Mouse (Mus musculus): ENCODE measurements around the gene Fam166a.
A peak's percentile ranks its signal among the peaks of the same experiment; 100 is the strongest.
"Not testable (repeated sequence)": the region's sequence is repeated elsewhere in the genome, so short reads cannot be mapped to it uniquely, and the experiment has no call there.

The Fam166a gene

DNA sequence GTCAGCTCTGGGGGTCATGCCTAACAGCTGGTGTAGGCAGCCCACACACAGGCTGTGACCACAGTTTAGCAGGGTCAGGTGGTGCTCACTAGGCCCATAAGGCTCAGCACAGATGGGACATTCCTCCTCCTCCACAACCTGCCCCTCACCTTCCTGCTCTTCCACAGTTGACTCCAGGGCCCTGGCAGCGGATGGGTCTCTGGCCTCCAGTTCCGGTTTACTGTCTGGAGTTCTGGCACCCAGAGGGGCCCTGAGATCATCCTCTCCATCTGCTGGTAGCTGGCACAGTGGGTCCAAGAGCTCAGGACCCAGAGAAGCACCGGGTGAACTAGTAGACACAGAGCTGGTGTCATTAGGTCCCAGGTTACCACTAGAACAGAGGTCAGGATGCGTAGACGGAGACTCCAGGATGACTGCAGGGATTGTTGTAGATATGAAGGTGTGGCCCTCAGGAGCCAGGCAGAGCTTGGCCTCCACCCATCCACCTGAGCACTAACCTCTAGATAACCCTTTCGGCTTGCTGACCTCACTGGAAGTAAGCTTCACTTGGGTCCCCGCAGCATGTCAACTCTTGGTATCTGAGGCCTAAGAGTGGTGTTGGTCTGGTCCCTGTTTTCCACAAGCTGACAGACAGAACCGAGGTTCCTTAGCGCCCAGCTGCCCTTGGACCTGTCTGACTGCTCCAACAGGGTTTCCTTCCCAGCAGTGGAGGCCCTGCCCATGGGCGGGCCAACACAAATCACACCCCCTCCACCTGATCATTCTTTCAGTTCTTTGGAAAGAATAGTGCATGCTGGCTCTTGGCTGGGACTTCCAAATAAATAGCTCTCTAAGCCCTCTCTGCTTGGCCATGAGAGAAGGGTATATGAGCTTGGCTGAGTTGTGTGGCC lies 27.9 kb downstream of the Fam166a start, which contains the start of gene AL732309.1:
AL732309.1 (minus strand) TSS at position 681 of the 890 bp plus-strand sequence.
- DNase-seq = peak; percentile 36

DNA sequence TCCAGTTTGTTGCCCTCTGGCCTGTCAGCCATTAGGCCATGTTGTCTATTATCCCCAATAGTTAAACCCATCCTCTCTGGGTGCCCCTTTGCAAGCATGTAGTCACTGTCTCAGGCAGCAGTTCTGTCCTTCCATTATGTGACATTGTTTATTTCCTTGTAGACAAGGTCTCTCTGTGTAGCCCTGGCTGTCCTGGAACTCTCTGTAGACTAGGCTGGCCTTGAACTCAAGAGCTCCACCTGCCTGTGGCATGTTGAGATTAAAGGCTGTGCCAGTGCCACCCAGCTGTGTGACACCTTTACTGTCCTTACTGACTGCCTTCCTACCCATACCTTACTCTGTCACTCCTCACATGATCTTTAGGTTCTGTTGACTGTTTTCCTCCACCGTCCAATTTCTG lies 33.8 kb downstream of the Fam166a start:
- DNase-seq = peak; percentile 52

DNA sequence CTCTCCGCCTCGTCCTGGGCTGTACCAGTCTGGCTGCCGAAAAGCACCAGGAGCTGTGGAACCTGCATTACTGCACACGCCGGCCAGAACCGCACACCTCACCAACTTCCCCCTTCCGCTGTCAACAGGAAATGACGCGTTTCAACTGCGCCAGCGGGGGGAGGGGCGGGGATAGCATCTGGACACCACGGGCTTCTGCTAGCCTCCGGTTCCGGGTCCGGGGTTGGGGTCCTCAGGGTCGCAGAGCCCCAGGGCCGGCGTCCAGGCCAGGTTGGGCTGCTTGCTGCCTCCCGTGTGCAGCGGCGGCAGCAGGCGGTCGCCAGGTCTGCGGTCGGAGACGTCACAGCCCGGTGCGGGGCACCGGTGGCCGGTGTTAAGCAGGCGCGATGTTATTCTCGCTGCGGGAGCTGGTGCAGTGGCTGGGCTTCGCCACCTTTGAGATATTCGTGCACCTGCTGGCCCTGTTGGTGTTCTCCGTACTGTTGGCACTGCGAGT lies 36.8 kb downstream of the Fam166a start, which contains the start of gene Tmem203:
Tmem203 (plus strand) TSS at position 156 of the 496 bp plus-strand sequence.
- peak; percentile 92 for DNase-seq

DNA sequence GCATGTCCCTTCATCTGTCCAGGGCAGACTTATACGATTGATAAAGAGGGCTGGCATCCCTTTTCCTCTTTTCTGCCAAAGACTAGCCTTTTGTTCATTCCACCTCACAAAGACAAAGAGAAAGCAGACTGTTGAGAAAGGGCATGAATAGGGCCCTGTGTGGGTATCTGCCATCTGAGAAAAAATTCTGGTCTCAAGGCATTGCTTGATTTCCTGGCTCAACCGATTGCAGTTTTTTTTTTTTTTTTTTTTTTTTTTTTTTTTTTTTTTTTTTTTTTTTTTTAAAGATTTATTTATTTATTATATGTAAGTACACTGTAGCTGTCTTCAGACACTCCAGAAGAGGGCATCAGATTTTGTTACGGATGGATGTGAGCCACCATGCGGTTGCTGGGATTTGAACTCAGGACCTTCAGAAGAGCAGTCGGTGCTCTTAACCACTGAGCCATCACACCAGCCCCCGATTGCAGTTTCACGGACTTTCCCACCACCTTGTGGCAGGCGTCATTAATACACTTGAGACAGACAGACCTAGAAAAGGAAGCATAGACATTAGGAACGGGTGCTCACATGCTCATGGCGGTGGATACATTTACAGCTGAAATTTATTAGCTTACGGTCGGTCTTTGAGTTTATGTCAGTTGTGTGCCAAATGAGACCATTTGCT lies 38.0 kb downstream of the Fam166a start:
- peak; percentile 51 for DNase-seq

DNA sequence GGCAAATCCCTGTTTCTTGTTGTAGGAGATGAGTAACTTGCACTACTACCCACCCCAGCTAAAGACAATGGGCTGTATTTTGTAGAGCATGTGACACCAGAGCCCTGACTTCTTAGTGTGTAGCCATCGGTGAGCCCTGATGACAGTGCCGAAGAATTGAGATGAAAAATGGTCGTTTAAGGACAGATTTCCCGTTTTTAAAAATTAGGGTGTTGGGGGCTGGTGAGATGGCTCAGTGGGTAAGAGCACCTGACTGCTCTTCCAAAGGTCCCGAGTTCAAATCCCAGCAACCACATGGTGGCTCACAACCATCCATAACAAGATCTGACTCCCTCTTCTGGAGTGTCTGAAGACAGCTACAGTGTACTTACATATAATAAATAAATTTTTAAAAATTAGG lies 38.7 kb downstream of the Fam166a start:
- DNase-seq = not testable (repeated sequence)

DNA sequence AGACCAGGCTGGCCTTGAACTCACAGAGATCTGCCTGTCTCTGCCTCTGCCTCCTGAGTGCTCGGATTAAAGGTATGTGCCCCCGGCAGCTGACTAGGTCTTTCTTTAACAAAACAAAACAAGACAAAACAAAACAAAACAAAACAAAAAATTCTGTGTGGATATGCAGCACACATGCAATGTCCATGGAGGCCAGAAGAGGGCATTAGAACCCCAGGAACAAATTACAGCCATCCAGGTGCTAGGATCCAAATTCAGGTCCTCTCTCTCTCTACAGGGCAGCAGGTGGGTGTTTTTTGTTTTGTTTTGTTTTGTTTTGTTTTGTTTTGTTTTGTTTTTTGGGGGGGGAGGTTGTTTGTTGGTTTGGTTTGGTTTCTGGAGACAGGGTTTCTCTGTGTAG lies 40.3 kb downstream of the Fam166a start:
- no peak for DNase-seq

DNA sequence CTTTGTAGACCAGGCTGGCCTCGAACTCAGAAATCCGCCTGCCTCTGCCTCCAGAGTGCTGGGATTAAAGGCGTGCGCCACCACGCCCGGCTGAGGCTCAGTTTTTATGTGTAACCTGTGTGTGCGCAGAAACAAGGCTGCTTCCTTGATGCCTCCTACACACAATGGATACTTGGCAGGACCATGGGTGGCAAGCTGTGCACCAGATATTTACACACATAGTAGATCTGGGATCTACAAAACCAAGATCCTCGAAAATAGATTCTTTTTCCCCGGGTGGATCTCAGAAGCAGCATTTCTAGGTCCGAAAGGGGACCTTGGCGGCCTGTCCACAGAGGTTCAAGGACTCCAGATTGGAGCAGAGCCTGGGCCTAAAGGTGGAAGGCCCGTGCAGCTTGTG lies 43.3 kb downstream of the Fam166a start:
- no peak for DNase-seq

DNA sequence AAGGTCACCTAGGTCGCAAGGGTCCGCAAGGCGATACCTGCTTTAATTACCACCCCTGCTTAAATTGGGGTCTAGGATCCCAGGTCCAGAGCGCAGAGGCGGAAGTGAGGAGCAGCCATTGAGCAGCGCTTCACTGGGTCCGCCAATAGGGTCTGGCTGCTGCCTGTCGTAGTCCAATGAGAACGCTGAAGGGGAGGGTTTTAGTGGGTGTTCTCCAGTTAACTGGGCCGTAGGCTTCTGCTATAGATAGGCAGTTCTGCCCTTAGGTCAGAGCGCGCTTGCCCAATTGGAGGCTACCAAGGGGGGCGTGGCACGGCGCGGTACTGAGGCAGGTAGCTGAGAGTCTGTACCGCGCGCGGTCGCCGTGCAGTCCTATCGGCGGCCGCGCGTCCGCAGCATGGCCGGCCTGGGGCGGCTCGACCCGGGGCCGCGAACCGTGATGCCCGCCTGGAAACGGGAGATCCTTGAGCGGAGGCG lies 43.8 kb downstream of the Fam166a start, which contains the start of gene Tprn:
Tprn (plus strand) TSS at position 328 of the 477 bp plus-strand sequence.
- DNase-seq = peak; percentile 94

DNA sequence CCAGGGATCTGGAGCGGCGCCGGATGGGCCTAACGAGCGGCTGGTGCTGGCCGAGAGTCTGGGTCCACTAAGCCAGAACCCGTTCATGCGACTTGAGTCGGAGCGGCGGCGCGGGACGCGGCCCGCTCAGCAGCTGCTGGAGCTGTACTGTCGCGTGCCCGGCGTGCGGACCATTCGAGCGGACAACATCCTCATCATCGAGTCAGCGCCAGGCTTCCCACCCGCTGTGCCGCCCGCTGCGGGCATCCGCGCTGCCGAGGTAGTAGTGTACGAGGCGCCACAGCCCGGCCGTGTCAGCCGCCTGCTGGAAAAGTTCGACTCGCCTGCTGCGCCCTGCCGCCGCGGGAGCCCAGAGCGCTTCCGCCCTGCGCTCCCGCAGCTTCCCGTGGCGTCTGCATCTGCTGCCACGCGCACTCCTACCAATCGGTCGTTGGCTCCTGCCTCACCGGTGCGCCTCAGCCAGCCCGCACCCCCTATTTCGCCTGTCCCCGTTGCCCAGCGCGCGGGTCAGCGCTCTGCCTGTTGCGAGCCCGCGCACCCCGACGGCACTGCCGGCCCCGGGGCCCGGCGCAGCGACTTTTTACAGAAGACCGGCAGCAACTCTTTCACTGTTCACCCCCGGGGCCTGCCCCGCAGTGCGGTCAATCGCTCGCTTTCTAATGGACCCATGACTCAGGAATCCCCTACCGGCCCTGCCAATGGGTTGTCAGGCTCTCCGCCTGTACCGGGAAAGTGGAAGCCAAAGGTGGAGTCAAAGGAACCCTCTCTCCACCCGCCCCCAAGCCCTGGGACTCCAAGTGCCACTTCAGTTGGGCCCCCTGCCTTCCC lies 44.5 kb downstream of the Fam166a start:
- peak; percentile 28 for DNase-seq

DNA sequence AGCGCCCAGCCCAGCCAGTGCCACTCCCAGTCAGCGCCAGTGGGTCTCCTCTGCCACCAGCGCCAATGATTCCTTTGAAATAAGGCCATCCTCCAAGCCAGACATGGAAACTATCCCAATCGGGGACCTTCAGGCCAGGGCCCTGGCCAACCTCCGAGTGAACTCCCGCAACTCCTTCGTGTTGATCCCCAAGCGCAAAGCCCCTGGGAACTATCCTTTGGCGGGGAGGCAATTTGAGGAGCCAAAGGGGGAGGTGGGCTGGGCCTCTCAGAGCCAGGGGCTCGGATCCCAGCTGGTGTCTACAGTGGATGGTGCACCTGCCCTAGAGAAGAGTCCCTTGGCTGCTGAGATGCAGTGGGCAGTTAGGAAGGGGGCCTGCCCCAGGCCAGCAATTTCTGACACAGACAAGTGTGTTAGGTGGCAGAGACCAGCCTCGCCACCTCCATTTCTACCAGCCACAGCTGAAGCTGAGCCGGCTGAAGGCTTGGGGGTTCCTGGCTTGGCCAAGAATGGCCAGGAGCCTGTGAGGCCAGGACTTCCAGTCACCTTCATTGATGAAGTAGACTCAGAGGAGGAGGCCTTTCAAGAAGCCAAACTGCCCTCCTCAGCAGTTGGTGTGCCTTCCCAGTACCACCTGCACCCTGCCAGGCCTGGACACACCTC lies 45.2 kb downstream of the Fam166a start:
- peak; percentile 19 for DNase-seq

DNA sequence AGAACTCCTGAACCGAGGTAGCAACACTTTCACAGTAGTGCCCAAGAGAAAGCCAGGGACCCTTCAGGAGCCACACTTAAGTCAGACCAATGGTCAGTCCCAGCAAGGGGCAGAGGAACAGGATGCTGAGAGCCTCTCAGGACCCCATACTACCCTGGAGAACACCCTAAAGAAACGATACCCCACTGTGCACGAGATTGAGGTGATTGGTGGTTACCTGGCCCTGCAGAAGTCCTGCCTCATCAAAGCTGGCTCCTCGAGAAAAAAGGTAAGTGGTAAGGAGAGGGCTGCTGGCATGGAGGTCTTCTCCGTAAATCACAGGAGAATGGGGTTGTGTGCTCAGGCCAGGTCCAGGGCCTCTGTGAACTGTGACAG lies 45.7 kb downstream of the Fam166a start:
- DNase-seq = no peak

DNA sequence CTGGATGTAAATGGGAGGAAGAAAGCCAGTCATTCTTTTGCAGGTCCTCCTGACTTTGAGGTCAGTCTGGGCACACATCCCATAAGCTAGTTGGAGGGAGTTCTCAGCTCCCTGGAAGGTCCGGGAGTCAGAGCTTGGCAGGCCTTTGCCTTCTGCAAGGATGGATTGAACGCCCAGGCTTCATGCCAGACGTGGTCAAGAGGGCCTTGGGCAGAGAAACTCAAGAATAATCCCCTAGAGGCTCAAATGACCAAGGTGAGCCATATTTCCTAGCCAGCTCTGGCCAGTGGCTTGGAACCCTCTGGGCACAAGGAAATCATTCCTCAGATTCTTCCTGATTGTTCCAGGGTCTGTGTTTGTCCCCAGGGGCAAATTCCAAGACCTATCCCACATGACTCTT lies 46.3 kb downstream of the Fam166a start:
- peak; percentile 78 for DNase-seq

DNA sequence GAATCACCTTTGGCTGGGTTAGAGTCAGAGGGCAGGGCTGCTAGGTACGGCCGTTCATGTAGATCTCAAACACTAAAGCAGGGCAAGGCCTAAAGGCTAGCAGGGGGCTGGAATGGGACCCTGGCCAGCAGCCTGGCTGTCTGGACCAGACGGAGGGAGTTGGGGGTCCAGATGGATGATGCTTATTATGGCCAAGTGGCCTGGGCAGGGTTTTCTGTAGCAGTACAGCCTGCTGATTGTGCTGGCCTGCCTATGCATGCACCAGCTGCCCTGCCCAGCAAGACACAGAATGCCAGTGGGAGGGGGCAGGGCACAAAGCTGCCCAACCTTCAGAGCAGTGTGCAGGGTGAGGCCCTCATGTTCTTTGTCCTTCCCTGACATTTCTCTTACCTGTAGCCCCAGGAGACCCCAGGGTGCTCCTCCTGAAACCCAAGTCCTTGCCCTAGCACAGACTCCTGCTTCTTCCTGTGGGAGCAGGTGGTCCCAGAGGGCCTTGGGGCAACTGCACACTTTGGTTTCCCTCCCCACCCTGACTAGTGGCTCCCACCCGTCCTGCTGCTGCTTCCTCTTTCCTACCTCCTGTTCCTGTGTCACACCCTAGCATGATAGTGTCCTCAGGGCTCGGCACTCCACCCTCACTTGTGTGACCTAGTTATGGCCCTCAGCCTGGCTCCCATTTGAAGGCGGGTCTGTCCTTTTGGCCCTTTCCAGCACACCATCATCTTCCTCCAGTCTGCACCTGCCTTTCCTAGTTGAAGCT lies 47.5 kb downstream of the Fam166a start:
- peak; percentile 64 for DNase-seq

DNA sequence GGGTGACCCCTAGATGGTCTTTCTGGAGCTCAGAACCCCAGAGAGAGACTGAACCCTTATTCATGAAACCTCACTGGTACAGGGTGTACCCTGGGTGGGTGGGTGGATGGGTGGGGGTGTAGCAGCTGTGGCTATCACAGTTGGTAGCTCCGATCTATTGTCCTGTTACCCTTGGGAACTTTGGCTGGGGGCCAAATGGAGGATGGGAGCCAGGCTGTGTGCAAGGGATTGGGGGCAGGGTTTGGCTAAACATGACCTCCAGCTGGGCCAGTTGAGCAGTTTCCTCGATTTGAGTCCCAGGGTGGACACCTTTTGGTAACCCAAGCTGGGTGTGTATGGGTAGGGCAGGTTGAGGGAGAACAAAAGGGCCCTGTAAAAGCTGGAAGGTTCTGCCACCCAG lies 48.2 kb downstream of the Fam166a start:
- peak; percentile 72 for DNase-seq

DNA sequence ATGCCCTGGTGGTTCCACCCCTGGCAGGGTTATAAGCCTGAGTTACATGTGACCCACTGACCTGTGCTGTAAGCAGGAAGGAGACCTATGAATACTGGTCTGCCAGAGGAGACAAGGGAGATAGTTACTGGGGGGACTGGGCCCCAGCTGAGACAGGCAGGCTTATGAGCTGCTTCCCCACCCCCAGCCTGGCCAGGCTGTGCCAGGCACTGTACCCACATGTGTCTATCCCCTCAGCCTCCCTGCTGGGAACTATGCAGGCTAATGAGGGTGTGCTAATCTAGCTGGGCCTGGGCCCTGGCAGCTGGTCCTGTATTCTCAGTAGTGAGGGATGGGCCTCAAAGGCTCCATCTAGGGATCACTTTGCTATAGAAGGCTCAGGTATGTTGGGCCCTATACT lies 48.7 kb downstream of the Fam166a start:
- DNase-seq = no peak

DNA sequence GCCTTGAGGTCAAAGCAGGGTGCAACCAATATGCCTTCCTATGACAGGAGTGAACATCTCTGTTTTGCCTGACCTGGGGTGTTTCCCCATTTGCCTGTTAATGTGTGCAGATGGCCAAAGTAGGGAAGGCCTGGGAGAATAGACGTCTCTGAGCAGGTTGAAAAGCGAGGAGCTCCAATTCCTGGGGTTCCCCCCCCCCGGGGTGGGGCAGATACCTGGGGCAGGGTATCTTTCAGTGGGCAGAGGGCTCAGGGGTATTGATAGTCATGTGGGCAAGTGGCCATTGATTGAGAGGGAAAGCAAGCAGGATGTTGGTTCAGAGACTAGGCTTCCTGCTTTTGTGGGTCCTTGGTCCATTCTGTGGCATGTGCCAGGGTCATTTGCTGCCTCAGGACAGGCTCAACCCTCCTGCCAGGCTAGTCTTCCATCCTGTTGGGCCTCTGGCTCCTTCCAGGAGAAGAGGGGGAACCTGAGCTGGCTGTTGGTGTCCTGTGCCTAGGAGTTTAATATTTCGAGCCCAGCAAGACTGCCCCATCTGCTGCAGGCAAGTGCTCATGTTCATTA lies 49.3 kb downstream of the Fam166a start:
- no peak for DNase-seq
